Mouse (Mus musculus) left cerebral cortex, adult 8-10 months (tissue): ENCODE measurements around the gene Rmnd5b. TPM values are rescaled to one million over a fixed set of nuclear protein-coding genes. Genes with fewer than 3 reads are reported as not detected.
A peak's percentile ranks its signal among the peaks of the same experiment; 100 is the strongest.
"Not testable (repeated sequence)": the region's sequence is repeated elsewhere in the genome, so short reads cannot be mapped to it uniquely, and the experiment has no call there.

Experiments
- DNase-seq, 2 experiments: peaks; one replicate each; pipeline ENCODE4 v3.0.0; 2022; ENCODE audit warnings: low spot score in 2 of 2
- total RNA-seq, 4 experiments: library from RNA; stranded (reverse); gene quantifications; 2 replicates each; pipeline ENCODE4 v1.2.4; 2022

Gene Rmnd5b
- total RNA-seq, 4 experiments from 2014 or later, result 48.2 to 59.4 (median 54.7) TPM

- peak in 1 of 2 experiments; percentile 51 for DNase-seq
Measured at GRCm38 (mm10) chr11:51649889-51650199, 14.1 kb upstream of the Rmnd5b start.

- DNase-seq, result peak in 1 of 2 experiments; percentile 6
Measured at GRCm38 (mm10) chr11:51649111-51649888, 13.6 kb upstream of the Rmnd5b start.

DNA sequence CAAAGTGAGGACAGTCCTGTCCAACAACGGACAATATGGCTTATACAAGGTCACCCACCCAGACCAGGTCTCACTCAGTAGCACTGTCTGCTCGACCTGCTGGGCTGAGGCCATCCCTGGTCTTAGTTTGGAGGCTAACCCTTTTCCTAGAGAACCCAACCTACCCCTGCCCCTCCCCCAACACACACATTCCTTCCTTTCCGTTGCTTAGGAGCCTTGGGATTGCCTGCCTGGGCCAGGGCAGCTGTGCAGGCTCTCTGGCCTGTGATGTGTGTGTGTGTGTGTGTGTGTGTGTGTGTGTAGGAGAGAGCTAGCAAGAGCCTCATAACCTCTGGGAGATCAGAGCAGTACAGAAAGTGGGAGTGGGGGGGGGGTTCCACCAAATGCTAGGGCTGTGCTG lies 12.9 kb upstream of the Rmnd5b start:
- peak in 1 of 2 experiments; percentile 9 for DNase-seq

GRCm38 (mm10) chr11:51646751-51647667 lies 11.3 kb upstream of the Rmnd5b start:
- DNase-seq, result peak in 1 of 2 experiments; percentile 66

DNA sequence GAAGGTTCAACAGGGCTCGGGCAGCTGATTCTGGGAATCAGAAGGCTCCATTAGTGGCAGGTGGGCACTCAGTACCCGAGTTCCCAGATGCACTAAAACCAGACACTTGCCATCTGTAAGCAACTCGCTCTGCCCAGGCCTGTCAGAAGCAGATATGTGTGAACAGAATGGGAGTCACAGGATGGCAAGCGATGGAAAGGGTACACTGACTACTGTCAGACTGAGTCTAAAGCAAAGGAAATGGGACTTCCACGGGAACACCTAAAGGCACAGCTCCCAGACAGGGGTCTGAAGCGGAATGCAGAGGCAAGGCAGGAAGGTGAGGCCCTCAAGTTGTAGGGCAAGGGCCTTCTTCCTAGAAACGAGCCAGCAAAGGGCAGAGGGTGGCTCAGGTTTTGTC lies 10.5 kb upstream of the Rmnd5b start:
- DNase-seq, result no peak

DNA sequence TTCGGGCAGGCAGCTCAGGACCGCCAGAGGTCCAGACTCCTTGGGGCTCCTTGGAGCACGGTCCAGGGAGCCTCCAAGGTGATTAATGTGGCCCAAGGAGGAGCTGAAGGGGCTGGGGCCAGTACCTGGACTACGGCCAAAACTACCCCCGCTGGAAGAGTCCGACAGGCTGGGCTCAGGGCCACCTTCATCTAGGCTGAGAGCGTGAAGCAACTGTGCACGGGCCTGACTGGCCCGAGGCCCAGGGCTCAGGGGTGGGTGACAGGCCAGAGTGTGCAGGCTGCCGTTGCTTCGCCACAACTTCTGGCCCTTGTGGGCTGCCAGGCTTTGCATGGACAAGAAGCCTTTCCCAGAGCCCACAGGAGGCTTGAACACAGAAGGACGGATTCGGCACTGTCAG lies 9.6 kb upstream of the Rmnd5b start:
- DNase-seq, result no peak

DNA sequence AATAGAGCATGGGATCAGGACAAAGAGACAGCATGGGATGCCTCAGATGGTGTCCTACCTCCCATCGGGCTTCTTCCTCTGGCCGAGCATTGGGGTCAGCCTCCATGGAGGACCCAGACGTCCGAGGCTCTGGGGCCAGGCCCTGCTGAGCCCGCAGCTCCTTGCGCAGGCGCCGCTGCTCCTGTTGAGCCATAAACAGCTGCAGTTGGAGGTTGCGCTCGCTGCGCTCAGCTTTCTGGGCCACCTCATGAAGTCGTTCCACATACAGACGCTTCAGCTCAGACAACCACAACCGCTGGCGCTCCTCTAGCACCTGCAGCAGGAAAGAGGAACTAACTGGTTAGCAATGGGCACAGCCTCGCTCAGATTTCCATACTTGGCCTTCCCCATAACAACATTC lies 8.5 kb upstream of the Rmnd5b start:
- DNase-seq, result no peak

DNA sequence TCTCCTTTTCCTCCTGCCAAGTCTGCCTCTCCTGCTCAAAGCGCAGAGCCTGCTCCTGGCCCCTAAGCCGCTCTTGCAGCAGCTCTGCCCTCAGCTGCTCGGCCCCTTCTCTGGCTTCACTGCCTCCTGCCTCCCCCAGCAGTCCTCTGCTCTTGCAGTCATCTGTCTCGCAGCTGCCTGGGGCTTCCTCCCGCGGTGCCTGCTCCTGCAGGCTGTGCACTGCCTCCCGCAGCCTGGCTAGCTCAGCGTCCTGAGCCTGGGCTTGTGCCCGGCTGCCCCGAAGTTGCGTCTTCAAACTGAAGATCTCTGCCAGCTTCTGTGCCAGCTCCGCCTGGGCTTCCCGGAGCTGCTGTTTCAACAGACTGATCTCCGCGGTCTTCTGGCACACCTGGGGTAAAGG lies 8.1 kb upstream of the Rmnd5b start:
- no peak for DNase-seq

- no peak for DNase-seq
Measured at GRCm38 (mm10) chr11:51643202-51643601, 7.5 kb upstream of the Rmnd5b start.

DNA sequence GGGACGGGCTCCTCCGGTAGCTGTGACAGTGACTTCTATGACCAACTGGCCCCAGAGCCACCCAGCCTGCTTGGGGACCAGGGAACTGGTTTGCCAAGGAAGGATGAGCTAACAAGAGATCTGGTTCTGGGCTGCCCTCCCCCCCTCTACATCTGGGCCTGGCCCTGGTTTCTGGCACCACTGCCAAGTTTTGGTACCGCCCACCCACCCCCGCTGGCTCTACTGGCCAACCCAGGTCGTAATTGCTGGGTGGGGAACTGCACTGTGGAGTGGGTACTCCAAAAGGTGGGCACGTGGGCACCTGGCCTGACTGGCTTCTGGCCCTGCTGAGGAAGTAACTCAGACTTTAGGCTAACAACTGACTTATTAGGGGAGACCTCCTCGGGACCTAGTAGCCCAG lies 5.1 kb upstream of the Rmnd5b start:
- DNase-seq, result no peak

DNA sequence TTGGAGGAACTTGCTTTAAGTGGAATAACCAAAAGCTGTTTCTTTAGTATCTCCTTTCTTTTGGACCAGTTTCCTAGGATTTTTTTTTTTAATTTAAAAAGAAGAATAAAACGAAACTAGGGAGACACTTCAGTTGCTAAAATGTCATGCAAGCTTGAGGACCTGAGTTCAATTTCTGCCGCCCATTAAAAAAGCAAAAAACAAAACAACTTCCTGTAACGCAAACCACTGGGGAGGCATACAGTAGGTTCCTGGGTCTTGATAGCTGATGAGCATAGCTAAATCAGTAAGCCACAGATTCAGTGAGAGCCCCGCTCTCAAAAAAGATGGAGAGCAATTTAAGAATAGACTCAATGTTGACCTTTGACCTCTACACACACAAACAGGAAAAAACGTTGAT lies 2.8 kb upstream of the Rmnd5b start:
- DNase-seq, result no peak

DNA sequence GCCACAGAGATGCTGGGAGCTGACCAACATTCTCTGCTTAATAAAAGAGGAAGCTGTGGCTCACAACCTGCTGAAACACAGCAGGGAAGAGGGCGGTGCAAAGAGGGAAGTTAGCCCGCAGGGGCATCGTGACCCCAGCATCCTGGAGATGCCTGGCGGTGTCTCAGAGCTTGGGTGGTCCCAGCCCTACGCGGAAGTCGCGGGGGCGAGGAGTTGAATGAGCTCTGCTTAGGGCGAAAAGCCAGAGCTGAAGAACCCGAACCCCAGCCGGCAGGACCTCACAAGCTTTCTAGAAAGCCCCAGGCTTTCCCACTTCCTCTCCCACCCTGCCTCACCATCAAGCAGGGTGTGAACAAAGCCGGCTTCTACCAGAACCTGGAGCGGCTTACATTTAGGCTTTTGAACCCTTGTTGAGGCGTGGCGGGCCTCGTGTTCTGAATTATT lies 2.3 kb upstream of the Rmnd5b start:
- DNase-seq, result no peak

DNA sequence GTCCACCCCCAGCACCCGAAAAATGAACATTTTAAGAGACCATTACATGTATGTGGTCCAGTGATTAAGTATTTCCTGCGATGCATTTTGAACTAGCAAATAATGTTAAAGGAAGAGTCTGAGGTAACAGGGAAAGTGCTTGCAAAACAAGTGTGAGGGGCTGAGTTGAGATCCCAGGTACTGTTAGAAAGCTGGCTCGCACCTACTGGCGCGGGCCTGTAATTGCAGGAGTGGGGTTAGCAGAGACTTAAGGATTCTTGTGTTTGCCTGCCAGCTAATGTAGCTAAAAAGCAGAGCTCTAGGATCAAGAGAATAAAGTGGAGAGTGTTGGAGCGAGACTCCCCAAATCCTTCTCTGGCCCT lies 608 bp upstream of the Rmnd5b start:
- DNase-seq, result no peak

DNA sequence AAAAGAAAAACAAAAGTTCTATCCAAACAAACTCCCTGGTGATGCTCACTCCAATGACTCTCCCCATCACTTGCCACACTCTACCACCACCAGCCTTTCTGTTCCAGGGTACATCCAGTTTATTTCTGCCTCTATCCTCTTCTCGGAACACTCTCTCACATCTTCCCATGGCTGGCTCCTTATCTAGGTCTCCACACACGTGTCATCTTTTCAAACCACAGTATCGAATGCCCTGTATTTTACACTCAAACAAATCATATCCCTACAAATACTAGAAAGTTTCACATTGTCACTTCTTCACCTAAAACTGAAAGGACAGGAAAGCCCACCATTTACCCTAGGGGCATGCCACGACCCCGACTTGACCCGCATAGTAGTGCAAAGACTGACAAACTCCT lies 570 bp downstream of the Rmnd5b start:
- no peak for DNase-seq

DNA sequence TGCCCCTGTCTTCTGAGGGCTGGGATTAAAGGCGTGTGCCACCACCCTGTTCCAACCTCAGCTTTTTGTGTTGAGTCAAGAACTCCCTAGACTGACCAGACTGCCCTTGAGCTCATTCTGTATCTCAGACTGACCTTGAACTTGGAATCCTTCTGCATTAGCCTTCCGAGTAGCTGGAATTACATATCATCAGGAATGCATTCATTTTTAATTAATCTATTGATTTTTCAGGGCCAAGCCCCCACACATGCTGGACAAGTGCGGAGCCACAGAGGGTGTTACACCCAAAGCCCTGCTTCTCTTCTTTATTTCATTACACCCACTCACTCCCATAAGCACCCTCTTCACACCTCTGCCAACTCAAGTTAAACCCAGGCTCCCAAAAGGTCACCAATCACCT lies 2.0 kb downstream of the Rmnd5b start:
- no peak for DNase-seq

- DNase-seq, result not testable (repeated sequence)
Measured at GRCm38 (mm10) chr11:51633200-51633599, 2.5 kb downstream of the Rmnd5b start.

- DNase-seq, result no peak
Measured at GRCm38 (mm10) chr11:51632130-51632753, 3.5 kb downstream of the Rmnd5b start.

DNA sequence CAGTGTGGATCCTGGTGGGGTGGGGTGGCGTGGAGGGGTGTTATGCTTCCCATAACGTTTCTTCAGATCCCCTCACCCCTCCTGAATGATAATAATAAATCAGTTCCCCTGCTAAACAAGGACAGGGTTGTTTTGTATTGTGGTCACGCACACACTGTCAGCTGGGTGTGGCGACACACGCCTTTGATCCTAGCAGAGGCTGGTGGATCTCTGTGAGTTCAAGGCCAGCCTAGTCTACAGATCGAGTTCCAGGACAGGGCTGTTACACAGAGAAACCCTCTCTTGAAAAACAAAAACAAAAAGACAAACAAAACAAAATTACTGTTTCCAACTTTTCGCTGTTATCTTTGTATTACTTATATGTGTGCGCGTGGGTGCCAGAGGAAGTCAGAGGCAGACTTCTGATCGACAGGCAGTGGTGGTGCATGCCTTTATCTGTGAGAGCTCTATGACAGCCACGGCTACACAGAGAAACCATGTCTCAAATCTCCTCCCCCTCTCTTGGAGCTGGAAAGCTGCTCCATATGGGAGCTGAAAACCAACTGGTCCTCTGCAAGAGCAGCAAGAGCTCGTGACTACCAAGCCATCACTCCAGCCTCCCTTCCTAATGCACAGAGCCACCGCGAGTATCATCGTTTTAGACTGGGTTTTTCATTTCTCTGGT lies 5.9 kb downstream of the Rmnd5b start:
- DNase-seq, result peak in 1 of 2 experiments; percentile 81

GRCm38 (mm10) chr11:51627907-51628306 lies 7.8 kb downstream of the Rmnd5b start:
- no peak for DNase-seq

DNA sequence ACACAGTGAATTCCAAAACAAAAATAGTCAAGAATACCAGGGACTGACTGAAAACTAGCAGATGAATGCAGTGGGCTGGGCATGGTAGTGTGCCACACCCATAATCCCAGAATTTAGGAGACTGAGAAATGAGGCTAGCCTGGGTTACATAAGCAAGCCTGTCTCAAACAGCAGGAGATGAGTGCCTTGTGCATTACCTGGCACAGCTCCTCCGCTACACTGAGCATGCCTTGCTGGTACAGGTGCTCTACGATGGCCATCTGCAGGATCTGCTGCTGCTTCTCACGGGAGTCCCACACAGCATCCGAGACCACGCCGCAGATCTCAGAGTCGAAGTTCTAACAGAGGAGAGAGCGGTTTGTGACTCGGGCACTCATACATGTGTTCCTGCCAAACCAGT lies 8.3 kb downstream of the Rmnd5b start:
- DNase-seq, result peak in 1 of 2 experiments; percentile 61

- no peak for DNase-seq
Measured at GRCm38 (mm10) chr11:51625187-51625820, 10.4 kb downstream of the Rmnd5b start.
